Mouse (Mus musculus): ENCODE measurements around the gene Mtmr14.

Mtmr14 gene

GRCm38 (mm10) chr6:113237542-113238270 lies at the start of gene Mtmr14:
Gene Mtmr14 (plus strand): TSS chr6:113237843.
- DNase-seq: peak; percentile 99

GRCm38 (mm10) chr6:113193765-113194460 lies 43.7 kb upstream of the Mtmr14 start:
- peak; percentile 54 to 63 for DNase-seq

GRCm38 (mm10) chr6:113194517-113194840 lies 43.2 kb upstream of the Mtmr14 start:
- DNase-seq: no peak

GRCm38 (mm10) chr6:113194841-113195595 lies 42.6 kb upstream of the Mtmr14 start, which contains the start of gene Lhfpl4:
Gene Lhfpl4 (minus strand): TSS chr6:113195384.
- DNase-seq: peak; percentile 81 to 86

GRCm38 (mm10) chr6:113195596-113195992 lies 42.0 kb upstream of the Mtmr14 start:
- peak in 1 of 2 experiments; percentile 28 for DNase-seq

GRCm38 (mm10) chr6:113216280-113216679 lies 21.4 kb upstream of the Mtmr14 start:
- DNase-seq: no peak

- DNase-seq: no peak
Observed at GRCm38 (mm10) chr6:113225798-113226197, 11.8 kb upstream of the Mtmr14 start.

- DNase-seq: no peak
Observed at GRCm38 (mm10) chr6:113226705-113227104, 10.9 kb upstream of the Mtmr14 start.

GRCm38 (mm10) chr6:113235141-113235540 lies 2.5 kb upstream of the Mtmr14 start:
- DNase-seq: no peak

GRCm38 (mm10) chr6:113238442-113238841 lies 799 bp downstream of the Mtmr14 start:
- DNase-seq: no peak

- no peak for DNase-seq
Observed at GRCm38 (mm10) chr6:113242753-113243152, 5.1 kb downstream of the Mtmr14 start.

- no peak for DNase-seq
Observed at GRCm38 (mm10) chr6:113245585-113245984, 7.9 kb downstream of the Mtmr14 start.

- DNase-seq: no peak
Observed at GRCm38 (mm10) chr6:113250786-113251185, 13.1 kb downstream of the Mtmr14 start.

GRCm38 (mm10) chr6:113251921-113252320 lies 14.3 kb downstream of the Mtmr14 start:
- DNase-seq: no peak

GRCm38 (mm10) chr6:113254899-113255298 lies 17.3 kb downstream of the Mtmr14 start:
- no peak for DNase-seq

- DNase-seq: peak in 1 of 2 experiments; percentile 21
Observed at GRCm38 (mm10) chr6:113261174-113261858, 23.7 kb downstream of the Mtmr14 start.

GRCm38 (mm10) chr6:113263531-113263930 lies 25.9 kb downstream of the Mtmr14 start:
- no peak for DNase-seq

GRCm38 (mm10) chr6:113264429-113264828 lies 26.8 kb downstream of the Mtmr14 start:
- no peak for DNase-seq

- DNase-seq: no peak
Observed at GRCm38 (mm10) chr6:113266996-113267655, 29.5 kb downstream of the Mtmr14 start.

- DNase-seq: no peak
Observed at GRCm38 (mm10) chr6:113267988-113268387, 30.3 kb downstream of the Mtmr14 start.

- DNase-seq: no peak
Observed at GRCm38 (mm10) chr6:113272365-113272764, 34.7 kb downstream of the Mtmr14 start.

- DNase-seq: peak in 1 of 2 experiments; percentile 34
Observed at GRCm38 (mm10) chr6:113276846-113277245, 39.2 kb downstream of the Mtmr14 start.
